Mouse (Mus musculus) embryonic fibroblast, embryonic 13.5 days (primary cell): ENCODE results near the gene Spon1.

Experiments used
- CTCF ChIP-seq: IDR thresholded peaks from 2 replicates; pipeline ENCODE4 v1.5.1; 2011; ENCODE audit warnings: mild to moderate bottlenecking, control low read depth, low read length, moderate library complexity, borderline replicate concordance; ENCODE audit not compliant: insufficient read depth
- POLR2A ChIP-seq: IDR thresholded peaks from 2 replicates; pipeline ENCODE4 v1.6.1; 2011; ENCODE audit warnings: low read depth, mild to moderate bottlenecking, control low read depth, low read length, moderate library complexity

- TF ChIP-seq CTCF (no peak), POLR2A (no peak)
These were observed 232.0 kb downstream of the Spon1 start for GRCm38 (mm10) chr7:113997675-113998354.
